Mouse (Mus musculus) thymus, postnatal 36 days (tissue): Measurements from ENCODE around the gene Thap11.

ENCODE experiments used
- DNase-seq, 2 experiments: peaks; one replicate each; pipeline ENCODE4 v3.0.0; 2022; ENCODE audit warnings: mixed read lengths in 2 of 2

Thap11 gene

DNA sequence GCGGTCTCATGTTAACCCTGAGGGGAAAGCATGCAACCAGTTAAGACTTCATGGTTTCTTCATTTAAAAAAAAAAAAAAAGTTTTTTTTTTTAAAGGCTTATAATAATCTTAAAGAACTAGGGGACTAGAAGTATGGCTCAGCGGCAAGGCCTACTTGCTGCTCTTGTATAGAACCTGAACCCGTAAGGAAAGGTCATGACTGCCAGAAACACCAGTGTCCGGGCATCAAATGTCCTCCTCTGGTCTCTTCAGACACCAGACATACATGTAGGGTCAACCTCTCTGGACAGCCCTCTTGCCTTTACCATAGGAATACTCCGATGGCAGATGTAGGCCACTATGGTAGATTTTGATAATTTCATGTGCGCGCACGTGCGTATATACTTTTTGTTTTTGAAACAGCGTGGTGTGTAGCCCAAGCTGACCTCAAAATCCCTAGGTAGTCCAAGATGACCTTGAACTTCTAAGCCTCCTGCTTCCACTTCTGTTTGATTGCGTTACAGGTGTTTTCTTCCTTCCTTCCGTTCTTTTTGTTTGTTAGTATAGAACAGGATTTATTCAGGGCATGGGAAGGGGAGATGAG, 2.7 kb upstream of the Thap11 start:
- DNase-seq, result no peak

DNA sequence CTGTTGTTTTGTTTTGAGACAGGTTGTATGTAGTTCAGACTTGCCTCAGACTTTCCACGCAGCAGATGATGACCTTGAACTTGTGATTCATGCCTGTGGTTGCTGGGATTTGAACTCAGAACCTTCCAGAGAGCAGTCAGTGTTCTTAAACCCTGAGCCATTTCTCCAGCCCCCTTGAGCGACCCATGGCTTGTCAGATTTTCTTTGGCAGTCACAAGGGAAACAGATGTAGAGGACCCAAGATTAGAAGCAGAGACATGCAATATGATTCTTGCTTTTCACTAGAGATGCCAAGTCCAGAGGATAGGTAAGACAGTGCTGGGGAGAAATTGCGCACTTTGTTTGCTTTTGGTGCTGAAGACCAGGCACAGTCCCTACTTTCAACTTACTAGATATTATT, 1.8 kb upstream of the Thap11 start, which contains the start of gene Cenpt:
Gene Cenpt (minus strand): TSS at position 101 of the 400 bp plus-strand sequence.
- DNase-seq, result no peak

DNA sequence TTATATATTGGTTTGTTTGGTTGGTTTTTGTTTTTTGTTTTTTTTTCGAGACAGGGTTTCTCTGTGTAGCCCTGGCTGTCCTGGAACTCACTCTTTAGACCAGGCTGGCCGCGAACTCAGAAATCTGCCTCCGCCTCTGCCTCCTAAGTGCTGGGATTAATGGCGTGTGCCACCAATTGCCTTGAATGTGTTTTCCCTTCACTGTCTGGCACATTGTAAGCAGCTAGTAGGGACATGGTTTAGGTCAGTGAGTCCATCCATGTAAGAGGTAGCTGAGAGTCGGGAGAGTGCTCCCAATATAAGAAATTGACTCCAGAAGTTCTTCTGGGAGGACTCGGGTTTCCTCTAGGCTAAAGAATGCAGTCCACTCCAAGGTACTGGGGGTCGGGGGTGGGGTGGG, 629 bp upstream of the Thap11 start:
- DNase-seq, result no peak

DNA sequence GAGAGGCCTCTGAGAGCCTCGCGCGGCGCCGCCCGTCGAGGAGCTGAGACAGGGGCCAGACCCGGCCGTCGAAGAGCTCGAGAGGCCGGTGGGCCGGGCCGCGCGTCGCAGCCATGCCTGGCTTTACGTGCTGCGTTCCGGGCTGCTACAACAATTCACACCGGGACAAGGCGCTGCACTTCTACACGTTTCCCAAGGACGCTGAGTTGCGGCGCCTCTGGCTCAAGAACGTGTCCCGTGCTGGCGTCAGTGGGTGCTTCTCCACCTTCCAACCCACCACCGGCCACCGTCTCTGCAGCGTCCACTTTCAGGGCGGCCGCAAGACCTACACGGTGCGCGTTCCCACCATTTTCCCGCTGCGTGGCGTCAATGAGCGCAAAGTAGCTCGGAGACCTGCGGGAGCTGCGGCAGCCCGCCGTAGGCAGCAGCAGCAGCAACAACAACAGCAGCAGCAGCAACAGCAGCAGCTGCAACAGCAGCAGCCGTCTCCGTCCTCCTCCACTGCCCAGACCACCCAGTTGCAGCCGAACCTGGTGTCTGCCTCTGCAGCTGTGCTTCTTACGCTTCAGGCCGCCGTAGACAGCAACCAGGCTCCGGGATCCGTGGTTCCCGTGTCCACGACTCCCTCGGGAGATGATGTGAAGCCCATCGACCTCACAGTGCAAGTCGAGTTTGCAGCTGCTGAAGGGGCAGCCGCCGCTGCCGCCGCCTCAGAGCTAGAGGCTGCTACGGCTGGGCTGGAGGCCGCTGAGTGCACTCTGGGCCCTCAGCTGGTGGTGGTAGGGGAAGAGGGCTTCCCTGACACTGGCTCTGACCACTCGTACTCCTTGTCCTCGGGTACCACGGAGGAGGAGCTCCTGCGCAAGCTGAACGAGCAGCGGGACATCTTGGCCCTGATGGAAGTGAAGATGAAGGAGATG, 576 bp downstream of the Thap11 start:
- DNase-seq, result peak; percentile 39 to 47

DNA sequence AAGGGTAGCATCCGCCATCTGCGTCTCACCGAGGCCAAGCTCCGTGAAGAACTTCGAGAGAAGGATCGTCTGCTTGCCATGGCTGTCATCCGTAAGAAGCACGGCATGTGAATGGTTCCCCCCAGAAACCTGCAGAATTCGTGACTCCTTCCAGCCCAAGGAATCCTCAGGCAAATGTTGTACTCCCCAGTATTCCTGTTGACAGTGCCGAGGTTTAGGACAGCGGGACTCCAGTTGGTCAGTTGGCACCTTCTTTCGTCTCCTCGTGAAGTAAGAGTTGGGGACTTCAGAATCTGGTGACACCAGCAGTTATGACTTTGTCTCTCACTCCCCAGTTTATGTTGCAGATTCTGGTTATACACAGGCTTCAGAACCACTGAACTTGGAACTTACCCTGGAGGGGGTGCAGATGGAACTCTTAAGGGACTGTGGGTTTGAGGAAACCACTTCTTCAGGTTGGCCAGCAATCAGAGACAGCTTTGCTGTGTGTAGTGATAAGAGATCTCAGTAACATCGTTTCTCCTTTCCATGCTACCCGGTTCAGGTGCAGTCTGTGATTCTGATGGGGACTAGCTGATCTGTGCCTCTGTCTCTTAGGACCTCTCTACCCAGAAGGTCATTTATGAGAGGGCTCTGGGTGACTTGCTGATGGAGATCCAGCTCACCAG, 1.4 kb downstream of the Thap11 start:
- no peak for DNase-seq

DNA sequence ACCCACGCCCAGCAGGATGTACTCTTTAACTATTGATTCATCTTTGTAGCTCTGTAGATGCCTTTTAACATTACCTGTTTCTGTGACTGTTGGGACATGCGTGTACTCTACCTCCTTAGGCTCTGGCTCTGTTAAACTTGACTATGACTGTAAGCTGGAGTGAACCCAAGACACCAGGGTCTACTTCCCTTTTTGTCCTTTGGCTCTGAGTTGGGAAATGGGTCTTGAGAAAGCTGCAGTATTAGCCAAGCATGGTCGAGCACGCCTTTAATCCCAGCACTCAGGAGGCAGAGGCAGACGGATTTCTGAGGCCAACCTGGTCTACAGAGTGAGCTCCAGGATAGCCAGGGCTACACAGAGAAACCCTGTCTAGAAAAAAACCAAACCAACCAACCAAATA, 3.6 kb downstream of the Thap11 start:
- no peak for DNase-seq

DNA sequence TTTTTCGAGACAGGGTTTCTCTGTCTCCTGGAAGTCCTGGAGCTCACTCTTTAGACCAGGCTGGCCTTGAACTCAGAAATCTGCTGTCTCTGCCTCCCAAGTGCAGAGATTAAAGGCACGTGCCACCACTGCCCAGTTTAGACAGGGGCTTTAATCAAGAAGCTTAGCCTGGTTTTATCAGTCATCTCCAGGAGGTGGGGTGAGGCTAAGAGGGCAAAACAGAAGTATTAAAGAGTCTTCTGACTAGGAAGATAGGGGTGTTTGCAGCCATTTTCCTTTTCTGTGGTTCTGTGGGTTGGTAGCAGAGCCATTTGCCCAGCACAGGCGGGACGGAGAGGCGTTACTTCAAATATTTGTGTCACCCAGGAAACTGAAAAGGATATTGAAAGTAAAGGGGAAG, 4.4 kb downstream of the Thap11 start:
- no peak for DNase-seq

DNA sequence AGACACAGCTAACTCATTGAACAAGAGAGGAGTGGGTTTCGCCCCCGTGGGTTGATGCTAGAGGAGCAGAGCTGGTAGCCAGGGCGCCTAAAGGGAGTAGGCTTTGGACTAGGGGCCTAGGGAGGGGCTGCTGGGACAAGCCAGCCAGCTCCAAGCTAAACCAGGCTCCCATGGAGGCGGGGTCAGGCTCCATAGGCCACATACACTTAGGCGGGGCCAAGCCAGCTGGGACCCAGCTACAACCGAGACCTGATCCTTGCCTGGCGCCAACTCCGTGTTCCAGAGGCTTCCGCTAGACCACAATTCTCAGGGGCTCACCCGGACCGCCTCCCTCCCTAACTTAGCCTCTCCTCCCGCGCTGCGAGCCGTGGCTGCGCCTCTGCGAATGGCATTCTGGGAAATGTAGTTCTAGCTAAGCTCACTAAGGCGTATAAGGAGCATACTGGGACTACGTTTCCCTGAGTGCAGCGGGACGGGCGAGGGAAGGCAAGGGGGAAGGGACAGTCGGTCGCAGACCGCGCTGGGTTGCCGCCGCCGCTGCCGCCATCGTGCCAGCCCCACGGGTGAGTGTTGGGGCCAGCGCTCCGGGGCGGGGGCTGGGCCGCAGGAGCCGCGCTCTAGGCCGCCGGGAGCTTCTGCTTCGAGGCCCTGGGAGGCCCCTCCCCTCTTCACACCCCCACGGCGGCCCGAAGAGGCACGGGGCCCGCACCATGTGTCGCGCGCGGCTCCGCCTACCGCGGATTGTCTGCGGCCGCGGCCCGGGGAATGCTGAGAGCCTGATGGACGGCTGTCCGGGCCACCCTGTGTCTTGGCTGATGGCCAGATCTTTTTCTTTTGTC, 5.4 kb downstream of the Thap11 start, which contains the start of gene Nutf2:
Gene Nutf2 (plus strand): TSS at position 438 of the 839 bp plus-strand sequence.
- peak; percentile 85 to 94 for DNase-seq

DNA sequence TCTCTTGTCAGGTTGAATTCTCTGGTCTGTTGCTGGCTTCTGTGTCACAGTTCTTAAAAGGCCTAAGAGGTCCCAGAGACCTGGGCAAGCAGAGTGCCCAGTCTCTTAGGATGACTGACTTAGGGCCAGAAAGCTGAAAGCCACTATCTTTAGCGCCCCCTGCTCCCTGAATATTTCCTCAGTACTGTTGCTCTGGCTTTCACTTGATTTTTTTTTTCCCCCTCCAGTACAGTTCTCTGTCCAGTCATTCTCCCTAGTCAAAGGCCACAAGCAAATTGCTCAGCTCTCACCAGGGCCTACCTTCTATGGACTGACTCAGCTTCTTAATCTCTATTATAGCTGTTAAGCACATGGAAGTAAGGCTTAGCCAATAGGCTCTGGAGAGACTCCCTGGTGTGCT, 7.0 kb downstream of the Thap11 start:
- DNase-seq, result peak in 1 of 2 experiments; percentile 6

DNA sequence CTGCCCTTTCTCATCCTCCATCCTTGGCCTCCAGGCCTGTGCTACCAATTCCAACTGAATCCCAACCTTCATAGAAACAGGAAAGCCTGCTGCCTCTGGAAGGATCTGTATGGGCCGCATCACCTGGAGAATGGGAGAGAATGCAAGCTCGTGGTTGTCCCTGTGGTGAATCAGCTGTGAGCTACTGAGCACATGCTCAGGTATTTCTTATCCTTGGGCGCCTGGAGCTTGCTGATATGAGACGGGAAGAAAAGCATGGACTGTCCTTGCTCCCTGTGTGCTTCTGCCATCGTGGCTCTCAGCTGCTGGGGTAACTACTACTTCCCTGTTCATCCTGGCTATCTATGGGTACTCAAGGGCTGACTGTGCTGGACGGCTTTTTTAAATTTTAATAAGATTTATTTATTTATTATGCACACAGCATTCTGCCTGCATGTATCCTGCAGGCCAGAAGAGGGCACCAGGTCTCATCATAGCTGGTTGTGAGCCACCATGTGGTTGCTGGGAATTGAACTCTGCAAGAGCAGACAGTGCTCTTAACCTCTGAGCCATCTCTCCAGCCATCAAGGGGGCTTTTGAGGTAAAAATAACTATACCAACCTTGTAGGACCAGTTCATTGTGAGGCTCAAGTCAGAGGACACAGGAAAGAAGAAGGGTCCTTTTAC, 11.6 kb downstream of the Thap11 start:
- DNase-seq, result no peak

DNA sequence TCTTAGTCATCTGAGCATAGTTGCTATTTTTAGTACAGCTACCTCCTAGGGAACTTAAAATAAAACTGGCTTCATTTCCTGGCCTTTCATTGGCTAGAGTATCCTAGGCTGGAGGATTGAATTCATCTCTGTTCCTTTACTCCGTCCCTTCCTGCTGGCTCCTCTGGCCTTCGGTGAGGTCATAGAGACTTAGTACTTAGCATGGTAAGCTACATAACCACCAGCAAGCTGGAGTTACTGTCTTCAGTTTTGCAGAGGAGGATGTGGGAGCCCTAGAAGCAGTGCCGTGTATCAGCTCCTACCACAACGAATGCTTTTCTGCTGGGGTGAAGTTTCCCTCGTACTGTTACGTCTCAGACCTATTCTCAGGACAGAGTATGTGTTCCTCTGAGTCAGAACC, 19.4 kb downstream of the Thap11 start:
- DNase-seq, result no peak

DNA sequence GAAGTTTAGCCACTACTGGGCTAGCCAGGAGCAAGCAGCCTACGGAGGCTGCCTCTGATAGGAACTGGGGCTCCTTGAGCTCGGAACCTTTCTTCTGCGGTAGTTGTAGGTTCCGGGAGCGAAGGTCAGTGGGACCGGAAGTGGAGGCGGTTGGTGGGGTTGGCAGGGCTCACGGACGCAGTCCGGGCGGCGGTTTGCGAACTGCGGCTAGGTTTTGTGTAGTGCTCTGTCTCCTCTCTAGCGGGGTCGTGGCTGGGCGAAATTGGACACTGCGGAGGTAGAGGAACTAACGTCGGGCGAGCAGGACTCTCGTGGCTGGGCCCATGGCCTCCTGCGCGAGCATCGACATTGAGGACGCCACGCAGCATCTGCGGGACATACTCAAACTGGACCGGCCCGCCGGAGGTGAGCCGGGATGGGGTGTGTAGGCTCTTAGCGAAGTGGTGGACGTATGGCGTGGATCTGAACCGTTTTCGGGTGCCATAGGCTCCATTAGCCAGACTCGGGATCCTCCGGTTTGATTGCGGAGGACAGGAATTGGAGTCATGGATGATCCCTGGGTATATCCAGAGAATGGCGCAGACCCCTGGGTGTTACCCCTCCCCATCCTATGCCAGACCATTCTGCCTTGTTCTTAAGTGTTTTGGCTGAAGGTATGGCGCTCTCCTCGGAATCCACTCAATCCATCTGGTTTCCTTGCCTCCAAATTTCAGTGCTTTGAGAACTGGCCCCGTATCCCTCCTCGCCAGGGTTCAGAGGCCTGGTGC, 26.0 kb downstream of the Thap11 start, which contains the start of gene Edc4:
Gene Edc4 (plus strand): TSS at position 128 of the 767 bp plus-strand sequence.
- peak; percentile 83 to 88 for DNase-seq

DNA sequence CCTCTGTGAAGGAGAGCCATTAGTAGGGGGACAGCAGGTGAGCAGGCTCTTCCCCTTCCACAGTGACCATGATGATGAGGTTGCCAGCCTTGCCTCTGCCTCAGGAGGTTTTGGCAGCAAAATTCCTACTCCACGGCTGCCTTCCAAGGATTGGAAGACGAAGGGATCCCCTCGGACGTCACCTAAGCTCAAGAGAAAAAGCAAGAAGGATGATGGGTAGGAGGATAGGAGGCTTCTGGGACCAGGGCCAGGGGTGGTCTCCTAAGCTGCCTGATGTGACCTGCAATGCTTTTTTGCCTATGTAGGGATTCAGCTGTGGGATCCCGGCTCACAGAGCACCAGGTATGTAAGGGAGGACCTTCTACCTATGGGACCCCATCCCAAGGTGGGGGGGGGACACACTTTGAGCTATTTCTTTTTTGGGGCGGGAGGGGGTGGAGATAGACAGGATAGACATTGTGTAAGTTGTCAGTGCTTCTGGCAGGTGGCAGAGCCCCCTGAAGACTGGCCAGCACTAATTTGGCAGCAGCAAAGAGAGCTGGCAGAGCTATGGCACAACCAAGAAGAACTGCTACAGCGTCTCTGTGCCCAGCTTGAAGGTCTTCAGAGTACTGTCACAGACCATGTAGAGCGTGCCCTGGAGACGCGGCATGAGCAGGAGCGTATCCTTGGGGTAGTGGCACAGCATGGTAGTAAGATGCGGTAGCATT, 35.0 kb downstream of the Thap11 start:
- no peak for DNase-seq

DNA sequence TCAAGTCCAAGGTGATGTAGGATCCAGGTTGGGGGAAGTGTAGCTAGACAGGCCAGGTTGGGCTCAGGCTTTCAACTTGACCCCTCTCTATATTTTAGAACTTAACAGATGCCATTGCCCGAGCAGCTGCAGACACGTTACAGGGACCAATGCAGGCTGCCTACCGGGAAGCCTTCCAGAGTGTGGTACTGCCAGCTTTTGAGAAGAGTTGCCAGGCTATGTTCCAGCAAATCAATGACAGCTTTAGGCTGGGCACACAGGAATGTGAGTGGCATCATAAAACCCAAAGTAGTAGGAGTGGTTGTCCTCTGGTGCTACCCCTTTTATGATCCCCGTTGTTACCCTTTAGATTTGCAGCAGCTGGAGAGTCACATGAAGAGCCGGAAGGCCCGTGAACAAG, 35.9 kb downstream of the Thap11 start:
- no peak for DNase-seq

DNA sequence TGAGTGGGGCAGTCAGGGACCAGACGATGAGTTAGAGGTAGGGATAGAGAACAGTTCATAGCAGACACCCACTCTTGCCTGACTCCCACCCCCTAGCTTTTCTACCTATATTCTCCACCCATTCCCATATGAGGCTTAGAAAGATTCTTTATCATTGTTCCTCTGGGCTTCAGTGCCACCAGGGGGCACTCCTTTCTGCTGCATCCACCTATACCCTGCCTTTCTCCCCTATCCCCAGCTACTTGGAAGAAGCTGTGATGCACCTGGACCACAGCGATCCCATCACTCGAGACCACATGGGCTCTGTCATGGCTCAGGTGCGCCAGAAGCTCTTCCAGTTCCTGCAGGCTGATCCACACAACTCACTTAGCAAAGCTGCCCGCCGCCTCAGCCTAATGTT, 37.5 kb downstream of the Thap11 start:
- peak; percentile 22 to 39 for DNase-seq

DNA sequence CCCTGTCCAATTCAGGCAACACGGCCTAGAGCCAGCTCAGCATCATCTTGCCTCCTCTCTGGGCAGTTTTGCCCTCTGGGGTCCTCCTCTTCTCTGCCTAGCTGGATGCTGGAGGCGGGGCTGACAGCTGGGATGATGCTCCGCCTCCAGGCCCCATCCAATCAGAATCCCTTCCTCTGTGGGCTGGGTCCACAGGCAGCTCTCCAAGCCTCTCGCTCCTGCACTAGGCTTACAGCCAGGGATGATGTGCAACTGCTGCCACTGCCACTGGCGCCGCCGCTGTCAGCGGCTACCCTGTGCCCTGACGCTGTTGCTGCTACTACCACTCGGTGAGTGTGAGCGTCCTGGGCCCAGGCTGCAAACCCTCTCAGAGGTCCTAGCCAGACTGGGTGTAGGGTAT, 38.4 kb downstream of the Thap11 start, which contains the start of gene Nrn1l:
Gene Nrn1l (plus strand): TSS at position 229 of the 400 bp plus-strand sequence.
- DNase-seq, result peak in 1 of 2 experiments; percentile 41

DNA sequence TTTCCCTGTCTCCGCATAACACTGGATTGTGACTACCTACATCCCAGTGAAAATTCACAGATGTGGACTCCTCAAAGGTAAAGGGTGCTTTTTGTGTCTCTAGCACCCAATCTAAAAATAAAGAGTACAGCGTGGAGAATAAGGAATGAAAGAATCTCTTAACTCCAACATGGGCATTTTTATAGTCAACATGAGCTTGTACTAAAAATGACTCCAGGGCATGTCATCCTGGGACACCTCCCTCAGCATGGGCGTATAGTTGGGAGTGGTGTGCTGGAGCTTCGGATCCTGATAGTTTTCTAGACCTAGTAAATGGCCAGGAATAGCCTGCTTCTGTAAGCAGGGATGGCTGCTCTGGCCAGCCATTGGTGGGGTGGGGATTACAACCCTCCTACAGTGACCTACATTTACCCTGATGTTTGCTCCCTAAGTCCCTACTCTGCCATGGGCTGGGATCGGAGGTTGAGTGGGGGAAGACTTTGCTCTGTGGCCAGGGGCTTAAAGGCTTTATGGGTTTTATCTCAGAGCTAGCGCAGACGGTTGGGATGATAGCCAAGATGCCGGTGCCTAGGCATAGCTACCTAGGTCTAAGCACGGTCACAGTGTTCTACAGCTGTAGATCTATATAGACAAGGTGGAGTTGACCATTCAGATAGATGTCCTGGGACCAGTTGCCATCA, 43.0 kb downstream of the Thap11 start:
- no peak for DNase-seq

DNA sequence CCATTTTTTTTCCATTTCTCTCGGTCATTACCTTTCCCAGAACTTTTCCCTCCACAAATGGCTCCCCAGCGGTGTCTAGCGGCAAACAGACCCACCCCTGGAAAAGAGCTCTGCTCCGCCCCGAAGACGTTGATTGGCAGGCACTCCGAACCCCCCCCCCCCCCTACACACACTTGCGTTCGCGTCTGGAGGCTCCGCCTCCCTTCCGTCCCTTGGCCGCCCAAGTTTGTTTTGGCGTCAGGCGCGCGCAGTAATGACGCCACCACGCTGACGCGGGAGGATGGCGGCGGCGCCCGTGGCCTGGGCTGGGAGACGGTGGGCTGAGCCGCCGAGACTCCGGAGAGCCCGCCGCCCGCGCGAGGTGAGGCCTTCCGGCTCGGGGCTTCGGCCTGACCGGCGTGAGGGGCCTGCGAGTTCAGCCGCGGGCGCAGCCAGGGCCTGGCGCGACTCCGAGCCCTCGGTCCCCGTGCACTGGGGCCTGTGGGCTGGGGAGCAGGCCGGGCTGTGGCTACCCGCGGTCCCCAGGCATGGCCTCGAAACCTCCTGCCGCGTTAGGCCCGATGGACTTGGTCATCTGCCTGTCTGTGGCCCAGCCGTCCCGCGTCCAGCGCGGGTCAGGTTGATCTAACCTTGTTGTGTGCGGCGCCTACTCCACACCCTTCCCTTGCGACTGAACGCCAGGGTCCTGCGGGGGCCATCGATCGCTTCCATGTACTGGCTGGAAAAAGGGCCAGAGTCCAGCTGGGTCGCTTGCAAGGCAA, 45.4 kb downstream of the Thap11 start, which contains the start of gene Pskh1:
Gene Pskh1 (plus strand): TSS at position 262 of the 761 bp plus-strand sequence.
- peak; percentile 90 to 93 for DNase-seq
